Mouse (Mus musculus) embryonic facial prominence, embryonic 13.5 days (tissue): ENCODE results near the gene Lsm12. TPM values are rescaled to one million over a fixed set of nuclear protein-coding genes. Genes with fewer than 3 reads are reported as not detected.
A peak's percentile ranks its signal among the peaks of the same experiment; 100 is the strongest.

Source experiments
- ATAC-seq: fragments of 200-750 bp; cut with Nextera tagmentation; 2 replicates; pipeline ENCODE4 v1.8.0; 2017; ENCODE audit warnings: low read depth; ENCODE audit not compliant: insufficient number of reproducible peaks, insufficient read depth, low FRiP score, low TSS enrichment
- H3K27ac ChIP-seq: fragments of 300-500 bp; sonication (generic); 2 replicates; pipeline ENCODE4 v1.5.1; 2015; ENCODE audit warnings: moderate library complexity, mild to moderate bottlenecking, inconsistent platforms
- H3K27me3 ChIP-seq: fragments of 300-500 bp; sonication (generic); 2 replicates; pipeline ENCODE4 v1.6.1; 2015; ENCODE audit warnings: mild to moderate bottlenecking, inconsistent platforms
- H3K36me3 ChIP-seq: fragments of 300-500 bp; sonication (generic); 2 replicates; pipeline ENCODE4 v1.6.1; 2015; ENCODE audit warnings: mild to moderate bottlenecking, inconsistent platforms
- H3K4me1 ChIP-seq: fragments of 300-500 bp; sonication (generic); 2 replicates; pipeline ENCODE4 v1.6.1; 2015; ENCODE audit warnings: inconsistent platforms
- H3K4me2 ChIP-seq: fragments of 300-500 bp; sonication (generic); 2 replicates; pipeline ENCODE4 v1.6.1; 2015; ENCODE audit warnings: moderate library complexity, mild to moderate bottlenecking, inconsistent platforms
- H3K4me3 ChIP-seq: fragments of 300-500 bp; sonication (generic); 2 replicates; pipeline ENCODE4 v1.5.1; 2015; ENCODE audit warnings: mild to moderate bottlenecking, inconsistent platforms
- H3K9ac ChIP-seq: fragments of 300-500 bp; sonication (generic); 2 replicates; pipeline ENCODE4 v1.6.1; 2015; ENCODE audit warnings: mild to moderate bottlenecking, inconsistent platforms
- H3K9me3 ChIP-seq: fragments of 300-500 bp; sonication (generic); 2 replicates; pipeline ENCODE4 v1.6.1; 2016; ENCODE audit warnings: inconsistent platforms
- WGBS: fragments of 180-500 bp; shearing (Covaris S2); methylation state at CpG from one replicate; pipeline ENCODE4 v1.1.7; 2015; ENCODE audit warnings: mixed read lengths; 5-methylcytosine and 5-hydroxymethylcytosine counted together
- polyA plus RNA-seq: library from polyadenylated mRNA; unstranded; fragments of >200 nt; fragmentation: Nextera tagmentation; extraction: Ambion mirVana; gene quantifications from 2 replicates; pipeline ENCODE4 v1.2.1, GENCODE M21; 2015

Lsm12 gene
- polyA plus RNA-seq, 1 experiment from 2014 or later, result 159 TPM

- 32% methylated on average over 6 of the region's 6 CpGs for WGBS
- no peak overlapping the region for H3K4me3 ChIP-seq
- H3K4me1 ChIP-seq, result peaks cover 85% of the 10 kb centered on the region
- H3K36me3 ChIP-seq, result peaks cover 26% of the 10 kb centered on the region
- H3K4me2 ChIP-seq, result no peak overlapping the region
- ATAC-seq, result no peak
- no peaks in the 10 kb centered on the region for H3K27me3 ChIP-seq
- H3K9me3 ChIP-seq, result no peaks in the 10 kb centered on the region
- H3K27ac ChIP-seq, result peak overlapping the region; percentile 22; the same call in 1 of the 2 replicates
- H3K9ac ChIP-seq, result no peak overlapping the region
Measured at GRCm38 (mm10) chr11:102223166-102223565, 38.1 kb upstream of the Lsm12 start.

- H3K4me1 ChIP-seq, result peaks cover 85% of the 10 kb centered on the region
- no peak overlapping the region for H3K4me2 ChIP-seq
- H3K36me3 ChIP-seq, result peaks cover 29% of the 10 kb centered on the region
- H3K27me3 ChIP-seq, result no peaks in the 10 kb centered on the region
- H3K4me3 ChIP-seq, result no peak overlapping the region
- H3K9me3 ChIP-seq, result no peaks in the 10 kb centered on the region
- 0 out of 2 replicates have a peak overlapping the region, but pooled peaks have one; percentile 33 for H3K27ac ChIP-seq
- H3K9ac ChIP-seq, result no peak overlapping the region
- ATAC-seq, result no peak
- WGBS, result 69% methylated on average over 8 of the region's 8 CpGs
Measured at GRCm38 (mm10) chr11:102221954-102222351, 36.9 kb upstream of the Lsm12 start.

DNA sequence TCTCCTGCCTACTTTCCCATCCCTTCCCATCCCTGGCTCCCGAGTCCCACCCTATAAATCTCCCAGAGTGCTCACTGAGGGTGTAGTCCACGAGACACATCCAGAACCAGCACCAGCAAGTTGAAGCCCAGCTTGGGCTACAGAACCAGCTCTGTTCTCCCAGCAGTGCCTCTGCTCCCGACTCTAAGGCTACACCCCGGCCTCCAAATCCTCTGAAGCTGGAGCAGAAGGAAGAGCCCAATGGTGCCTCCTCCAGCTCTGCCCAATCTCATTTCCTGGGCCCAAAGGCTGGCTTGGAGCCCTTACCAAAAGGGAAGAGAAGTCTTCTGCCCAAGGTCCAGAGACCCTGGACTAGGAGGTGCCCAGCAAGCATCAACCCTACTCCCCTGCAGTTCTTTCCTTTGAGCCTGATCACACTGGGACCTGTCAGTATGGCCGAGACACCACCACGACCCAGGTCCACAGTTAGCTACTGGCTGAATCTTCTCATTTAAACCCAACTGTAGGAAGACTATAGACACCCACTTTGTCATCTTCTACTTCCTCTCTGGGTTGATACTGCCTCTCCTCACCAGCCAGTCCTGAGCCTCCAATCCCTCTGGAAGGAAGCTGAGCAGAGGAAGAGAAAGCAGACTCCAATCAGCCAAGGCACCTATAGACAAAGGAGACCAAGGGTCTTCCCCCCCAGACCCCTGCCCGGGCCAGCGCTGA is 36.3 kb upstream of the Lsm12 start:
- no peaks in the 10 kb centered on the region for H3K27me3 ChIP-seq
- H3K4me2 ChIP-seq, result no peak overlapping the region
- H3K36me3 ChIP-seq, result peaks cover 29% of the 10 kb centered on the region
- no peaks in the 10 kb centered on the region for H3K9me3 ChIP-seq
- H3K9ac ChIP-seq, result no peak overlapping the region
- no peak overlapping the region for H3K27ac ChIP-seq
- H3K4me1 ChIP-seq, result peaks cover 85% of the 10 kb centered on the region
- 86% methylated on average over 8 of the region's 8 CpGs for WGBS
- no peak overlapping the region for H3K4me3 ChIP-seq
- no peak for ATAC-seq

DNA sequence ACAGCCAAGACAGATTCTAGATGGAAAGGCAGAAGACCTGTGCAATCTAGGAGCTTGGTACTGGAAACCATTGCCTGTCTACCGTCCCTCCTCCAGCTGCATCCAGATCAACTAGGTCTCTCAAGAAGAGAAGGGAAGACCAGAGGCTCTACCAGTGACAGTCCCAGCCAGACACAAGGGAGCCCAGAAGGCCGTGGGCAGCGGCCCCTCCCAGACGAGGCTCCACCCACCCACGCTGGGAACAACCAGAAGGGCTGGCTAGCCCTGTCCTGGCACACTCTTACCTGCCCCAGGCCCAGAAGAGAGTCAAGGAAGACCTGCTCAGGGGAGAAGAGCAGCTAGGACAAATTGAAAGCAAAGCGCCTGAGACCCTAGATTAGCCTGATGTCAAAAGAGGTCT is 35.4 kb upstream of the Lsm12 start:
- Histone ChIP-seq H3K9ac (no peak overlapping the region), H3K36me3 (peaks cover 29% of the 10 kb centered on the region), H3K4me2 (no peak overlapping the region), H3K27ac (no peak overlapping the region; the same call in 1 of the 2 replicates), H3K4me3 (no peak overlapping the region), H3K27me3 (no peaks in the 10 kb centered on the region), H3K4me1 (peaks cover 85% of the 10 kb centered on the region), H3K9me3 (no peaks in the 10 kb centered on the region)
- WGBS, result 61% methylated on average over 6 of the region's 6 CpGs
- no peak for ATAC-seq

DNA sequence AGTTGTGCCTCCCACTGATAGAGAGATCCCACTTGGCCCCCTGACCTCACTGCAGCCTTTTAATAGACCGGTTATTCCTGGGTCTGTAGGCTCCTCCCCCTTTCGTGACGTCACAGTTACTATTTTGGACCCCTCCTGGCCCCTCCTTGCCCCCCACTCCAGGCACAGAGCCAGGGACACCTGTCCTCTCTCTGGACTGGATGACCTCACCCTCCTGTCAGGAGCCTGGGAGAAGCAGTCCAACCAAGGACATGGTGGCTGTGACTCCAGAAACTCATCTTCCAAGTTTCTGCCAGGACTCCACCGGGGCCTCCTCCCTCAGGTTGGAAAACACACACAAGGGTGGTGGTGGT is 34.9 kb upstream of the Lsm12 start:
- Histone ChIP-seq H3K4me2 (peak overlapping the region; percentile 93; the same call in 1 of the 2 replicates), H3K36me3 (peaks cover 29% of the 10 kb centered on the region), H3K4me1 (peaks cover 85% of the 10 kb centered on the region), H3K27me3 (no peaks in the 10 kb centered on the region), H3K9ac (no peak overlapping the region), H3K4me3 (no peak overlapping the region), H3K9me3 (no peaks in the 10 kb centered on the region), H3K27ac (peak overlapping the region; percentile 88; the same call in 1 of the 2 replicates)
- 74% methylated on average over 4 of the region's 4 CpGs for WGBS
- no peak for ATAC-seq

- WGBS, result 71% methylated on average over 14 of the region's 14 CpGs
- Histone ChIP-seq H3K36me3 (peaks cover 29% of the 10 kb centered on the region), H3K9ac (peak overlapping the region; percentile 72), H3K4me3 (peak overlapping the region; percentile 45), H3K9me3 (no peaks in the 10 kb centered on the region), H3K27me3 (no peaks in the 10 kb centered on the region), H3K4me1 (peaks cover 85% of the 10 kb centered on the region), H3K4me2 (peak overlapping the region; percentile 93), H3K27ac (peak overlapping the region; percentile 88)
- no peak for ATAC-seq
Measured at GRCm38 (mm10) chr11:102219247-102219993, 34.3 kb upstream of the Lsm12 start.

GRCm38 (mm10) chr11:102218783-102219182 is 33.7 kb upstream of the Lsm12 start:
- H3K4me1 ChIP-seq, result peaks cover 86% of the 10 kb centered on the region
- peak overlapping the region; percentile 88 for H3K27ac ChIP-seq
- no peaks in the 10 kb centered on the region for H3K27me3 ChIP-seq
- no peaks in the 10 kb centered on the region for H3K9me3 ChIP-seq
- peak overlapping the region; percentile 45 for H3K4me3 ChIP-seq
- WGBS, result 0% methylated on average over 10 of the region's 10 CpGs
- peak overlapping the region; percentile 72 for H3K9ac ChIP-seq
- peak overlapping the region; percentile 93 for H3K4me2 ChIP-seq
- peaks cover 28% of the 10 kb centered on the region for H3K36me3 ChIP-seq
- ATAC-seq, result peak; percentile 77

DNA sequence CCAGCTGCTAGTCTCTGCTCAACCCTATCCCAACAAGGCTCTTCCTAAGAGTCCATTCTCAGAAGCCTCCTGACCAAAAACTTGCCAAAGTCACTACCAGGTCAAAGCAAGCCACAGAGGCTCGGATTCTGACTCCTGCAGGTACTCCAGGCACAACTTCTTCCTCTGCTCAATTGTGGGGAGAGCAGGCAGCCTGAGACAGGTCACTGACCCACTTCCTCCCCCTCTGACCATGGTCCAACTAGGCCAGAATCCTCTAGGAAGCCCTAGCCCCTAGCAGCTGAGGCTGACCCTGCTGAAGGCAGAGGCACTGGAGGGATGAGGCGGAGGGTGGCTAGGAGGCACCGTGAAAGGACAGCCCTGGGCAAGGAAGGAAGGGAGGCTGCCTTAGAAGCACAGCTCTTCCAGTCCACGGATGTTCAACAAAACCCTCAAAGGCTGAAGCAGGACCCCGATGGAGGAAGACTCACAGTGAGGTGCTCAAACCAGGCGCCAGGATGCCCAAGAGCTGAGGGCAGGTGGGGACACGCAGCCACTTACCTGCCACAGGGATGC is 32.9 kb upstream of the Lsm12 start:
- H3K27ac ChIP-seq, result peak overlapping the region; percentile 88
- H3K4me3 ChIP-seq, result peak overlapping the region; percentile 45
- H3K4me1 ChIP-seq, result peaks cover 83% of the 10 kb centered on the region
- WGBS, result 56% methylated on average over 7 of the region's 7 CpGs
- ATAC-seq, result no peak
- peak overlapping the region; percentile 93 for H3K4me2 ChIP-seq
- H3K27me3 ChIP-seq, result no peaks in the 10 kb centered on the region
- H3K9ac ChIP-seq, result peak overlapping the region; percentile 72
- no peaks in the 10 kb centered on the region for H3K9me3 ChIP-seq
- peaks cover 32% of the 10 kb centered on the region for H3K36me3 ChIP-seq

DNA sequence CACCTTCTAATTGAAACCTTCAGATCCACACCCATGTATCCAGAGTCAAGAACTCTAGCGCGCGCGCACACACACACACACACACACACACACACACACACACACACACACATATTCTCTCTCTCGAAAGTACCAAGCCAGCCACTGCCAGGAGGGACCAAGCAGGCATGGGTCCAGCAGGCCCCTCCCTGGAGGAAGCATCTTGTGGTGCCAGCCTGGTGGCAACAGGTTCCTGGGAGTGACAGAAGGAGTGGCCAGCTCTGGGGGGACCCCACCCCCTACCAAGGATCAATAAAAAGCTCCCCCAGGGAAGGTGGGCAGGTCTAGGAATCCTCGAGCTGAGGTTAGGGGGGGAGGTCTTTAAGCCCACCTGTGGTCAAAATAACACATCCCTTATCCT is 32.3 kb upstream of the Lsm12 start:
- peak overlapping the region; percentile 93 for H3K4me2 ChIP-seq
- no peaks in the 10 kb centered on the region for H3K9me3 ChIP-seq
- H3K27me3 ChIP-seq, result no peaks in the 10 kb centered on the region
- no peak for ATAC-seq
- H3K4me1 ChIP-seq, result peaks cover 85% of the 10 kb centered on the region
- 67% methylated on average over 6 of the region's 6 CpGs for WGBS
- peak overlapping the region; percentile 72; the same call in 1 of the 2 replicates for H3K9ac ChIP-seq
- peaks cover 32% of the 10 kb centered on the region for H3K36me3 ChIP-seq
- peak overlapping the region; percentile 88 for H3K27ac ChIP-seq
- H3K4me3 ChIP-seq, result peak overlapping the region; percentile 45

- Histone ChIP-seq H3K4me1 (peaks cover 87% of the 10 kb centered on the region), H3K4me3 (peak overlapping the region; percentile 6; the same call in 1 of the 2 replicates), H3K9ac (no peak overlapping the region), H3K27me3 (no peaks in the 10 kb centered on the region), H3K36me3 (peaks cover 32% of the 10 kb centered on the region), H3K4me2 (peak overlapping the region; percentile 93), H3K9me3 (no peaks in the 10 kb centered on the region), H3K27ac (peak overlapping the region; percentile 88)
- WGBS, result 58% methylated on average over 5 of the region's 5 CpGs
- no peak for ATAC-seq
Measured at GRCm38 (mm10) chr11:102216886-102217240, 31.8 kb upstream of the Lsm12 start.

DNA sequence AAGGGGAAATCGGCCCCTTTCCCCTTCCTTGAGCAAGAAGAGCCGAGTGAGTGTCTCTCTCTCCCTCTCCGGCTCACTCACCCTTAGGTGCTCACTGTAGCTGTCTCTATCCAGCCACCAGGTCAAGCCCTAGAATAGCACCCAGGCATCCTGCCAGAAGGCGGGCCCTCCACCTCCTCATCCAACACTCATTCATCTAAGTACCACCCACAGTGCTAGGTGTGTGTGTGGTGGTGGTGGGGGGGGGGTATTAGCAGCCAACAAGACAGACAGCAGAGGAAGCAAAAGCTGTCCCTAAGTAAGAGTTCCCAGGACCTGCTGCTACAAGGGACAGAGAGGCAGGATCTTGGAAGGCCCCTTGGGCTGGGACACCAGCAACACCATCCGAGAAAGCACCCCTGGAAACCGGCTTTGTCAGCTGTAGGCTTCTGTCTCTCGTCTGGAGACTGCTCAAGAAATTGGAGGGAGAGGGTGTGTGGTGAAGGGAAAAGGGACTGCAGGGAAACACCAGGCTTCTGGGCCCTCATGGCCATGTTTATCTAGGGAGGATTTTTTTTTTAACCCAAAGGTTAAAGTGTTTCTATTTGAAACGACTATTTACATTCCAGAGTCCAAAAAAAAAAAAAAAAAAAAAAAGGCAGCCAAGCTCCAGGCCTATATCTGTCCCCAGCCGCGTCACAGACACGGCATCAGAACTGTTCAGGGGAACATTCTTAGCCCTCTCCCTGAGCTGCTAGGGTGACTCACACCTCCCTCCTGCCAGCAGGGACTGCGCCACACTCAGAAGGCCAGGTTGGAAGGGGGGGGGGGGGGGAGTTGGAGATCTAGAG is 31.2 kb upstream of the Lsm12 start:
- Histone ChIP-seq H3K27ac (peak overlapping the region; percentile 88), H3K4me3 (peak overlapping the region; percentile 6; the same call in 1 of the 2 replicates), H3K36me3 (peaks cover 26% of the 10 kb centered on the region), H3K9me3 (no peaks in the 10 kb centered on the region), H3K9ac (peak overlapping the region; percentile 40; the same call in 1 of the 2 replicates), H3K4me1 (peaks cover 91% of the 10 kb centered on the region), H3K4me2 (peak overlapping the region; percentile 93), H3K27me3 (no peaks in the 10 kb centered on the region)
- no peak for ATAC-seq
- 45% methylated on average over 12 of the region's 12 CpGs for WGBS
